Mouse (Mus musculus): ENCODE measurements around the gene Ulk4.
"Not testable (repeated sequence)": the region's sequence is repeated elsewhere in the genome, so short reads cannot be mapped to it uniquely, and the experiment has no call there.

Gene Ulk4

DNA sequence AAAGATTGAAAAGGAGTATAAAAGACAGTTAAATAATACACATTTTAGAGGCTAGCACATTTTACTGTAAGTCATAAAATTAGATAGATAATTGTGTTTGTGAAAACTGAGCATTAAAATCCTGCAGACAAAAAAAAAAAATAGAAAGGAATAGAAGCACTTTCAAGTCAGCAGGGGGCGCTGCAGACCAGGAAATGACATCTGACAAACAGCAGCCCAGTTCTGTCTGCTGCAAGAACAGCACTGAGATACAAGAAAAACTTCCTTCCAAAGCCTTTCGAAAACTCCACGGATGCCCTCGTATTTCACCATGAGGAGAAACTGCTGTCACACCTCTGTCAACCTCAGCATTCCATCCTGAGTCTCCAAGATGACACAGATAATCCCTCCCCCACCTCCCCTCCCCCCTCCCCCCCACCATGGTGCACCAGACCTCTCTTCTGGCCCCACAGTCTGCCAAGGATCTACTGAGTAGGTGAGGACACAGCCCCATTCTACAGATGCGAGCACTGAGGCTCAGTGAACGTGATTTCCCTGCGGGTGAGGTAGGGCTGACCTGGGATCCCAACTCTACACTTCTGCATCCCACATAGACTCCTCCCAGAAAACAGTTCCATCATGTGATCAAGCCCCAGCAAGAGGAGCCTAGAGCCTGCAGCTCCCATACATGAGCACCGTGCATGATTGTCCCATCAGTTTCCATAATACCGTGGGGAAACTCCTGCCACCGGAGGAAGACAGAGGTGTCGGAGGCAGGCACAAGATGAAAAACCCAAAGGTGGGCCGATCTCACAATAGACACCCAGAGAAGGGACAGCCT is 28.8 kb downstream of the Ulk4 start:
- DNase-seq: peak; percentile 94

DNA sequence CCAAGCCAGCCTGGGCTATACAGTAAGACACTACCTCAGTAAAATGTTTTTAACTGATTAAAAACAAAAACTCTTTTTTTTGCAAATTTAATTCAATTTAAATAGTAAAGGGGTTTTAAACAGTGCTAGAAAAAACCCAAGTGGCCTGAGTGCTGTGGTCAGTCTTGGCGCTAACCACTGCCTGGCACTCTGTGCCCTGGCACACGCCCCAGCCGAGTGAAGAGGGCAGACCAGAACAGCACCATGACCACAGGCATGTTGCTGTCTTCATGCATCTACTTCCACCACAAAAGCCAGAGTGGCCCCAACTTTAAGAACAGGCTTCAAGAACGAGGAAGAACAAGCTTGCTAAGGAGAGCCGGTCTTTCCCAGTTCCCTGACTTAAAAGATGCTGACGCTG is 29.9 kb downstream of the Ulk4 start:
- peak; percentile 6 for DNase-seq

DNA sequence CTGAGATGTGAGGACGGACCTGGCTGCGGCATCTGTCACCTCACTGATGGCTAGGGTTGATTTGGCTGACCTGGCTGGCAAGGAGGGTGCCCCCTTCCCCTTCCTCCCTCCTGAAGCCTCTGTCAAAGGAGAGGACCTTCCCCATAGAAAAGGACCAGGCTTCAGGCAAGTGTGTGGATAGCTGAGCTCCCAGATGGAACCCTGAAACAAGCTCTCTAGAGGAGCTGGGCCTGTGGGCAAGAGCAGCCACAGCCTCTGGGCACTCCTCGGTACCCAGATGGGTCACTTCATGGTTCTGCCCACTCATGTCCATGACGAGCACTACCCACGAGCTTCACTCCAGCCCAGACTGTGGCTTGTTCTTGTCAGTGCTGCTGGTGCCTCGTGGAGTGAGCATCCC is 34.7 kb downstream of the Ulk4 start:
- DNase-seq: no peak

DNA sequence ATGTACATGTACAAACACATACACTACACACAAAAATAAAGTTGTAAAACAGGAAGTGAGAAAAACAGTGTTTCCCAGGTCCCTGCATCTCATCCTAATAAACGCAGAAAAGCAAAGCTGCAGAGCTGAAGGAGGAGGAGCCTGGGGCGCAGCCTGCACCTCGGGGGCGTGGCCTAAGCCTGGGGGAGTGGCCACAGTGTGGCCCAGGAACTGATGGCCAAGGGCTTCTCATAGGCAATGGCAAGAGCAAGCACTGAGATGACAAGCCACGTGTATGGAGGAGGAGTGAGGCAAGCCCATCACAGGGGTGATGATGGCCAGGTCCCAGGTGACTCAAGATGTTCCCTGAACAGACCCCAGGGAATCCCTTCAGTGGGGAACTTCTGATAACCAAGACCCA is 35.2 kb downstream of the Ulk4 start:
- peak; percentile 62 for DNase-seq

DNA sequence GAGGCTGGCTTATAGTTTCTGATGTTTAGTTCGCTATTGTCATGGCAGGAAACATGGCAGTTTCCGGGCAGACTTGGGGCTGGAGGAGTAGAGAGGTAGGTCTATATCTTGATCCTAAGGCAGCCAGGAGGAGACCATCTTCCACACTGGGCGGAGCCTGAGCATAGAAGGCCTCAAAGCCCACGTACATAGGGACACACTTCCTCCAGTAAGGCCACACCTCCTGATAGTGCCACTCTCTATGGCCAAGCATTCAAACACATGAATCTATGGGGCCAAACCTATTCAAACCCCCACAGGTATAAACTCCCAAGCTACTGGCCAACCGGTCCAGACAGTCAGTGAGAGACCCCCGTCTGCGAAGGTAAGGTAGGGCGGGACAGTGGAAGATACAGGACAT is 35.6 kb downstream of the Ulk4 start:
- DNase-seq: no peak

DNA sequence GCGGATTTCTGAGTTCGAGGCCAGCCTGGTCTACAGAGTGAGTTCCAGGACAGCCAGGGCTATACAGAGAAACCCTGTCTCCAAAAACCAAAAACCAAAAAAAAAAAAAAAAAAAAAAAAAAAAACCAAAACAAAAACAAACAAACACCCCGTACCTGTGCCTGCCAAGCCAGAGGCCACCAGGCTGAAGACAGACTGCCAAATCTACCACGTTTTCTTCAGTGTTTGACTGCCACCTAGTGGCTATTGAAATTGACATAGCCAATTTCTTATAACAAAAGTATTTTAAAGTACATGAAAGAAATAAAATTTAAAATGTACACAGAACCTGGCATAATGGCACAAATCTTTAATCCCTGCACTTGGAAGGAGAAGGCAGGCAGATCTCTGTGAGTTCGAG is 36.8 kb downstream of the Ulk4 start:
- peak; percentile 40 for DNase-seq

DNA sequence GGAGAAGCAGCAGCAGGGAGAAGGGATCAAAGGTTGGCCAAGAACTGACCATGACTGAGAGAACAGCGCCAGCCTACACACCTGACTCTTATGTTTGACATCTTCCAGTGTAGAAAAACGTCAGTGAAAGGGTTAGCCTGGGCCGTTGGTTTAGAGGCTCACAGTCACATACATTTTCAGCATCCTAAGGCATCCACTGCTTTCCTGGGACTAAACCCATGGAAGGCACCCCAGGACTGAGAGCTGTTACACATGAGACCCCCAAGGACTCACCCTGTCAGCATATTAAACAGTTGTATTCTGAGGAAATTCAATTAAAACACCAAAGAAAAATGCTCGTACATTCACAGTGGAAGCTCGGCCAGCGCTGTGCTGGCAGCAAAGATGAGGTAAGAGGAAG is 37.4 kb downstream of the Ulk4 start:
- DNase-seq: no peak

DNA sequence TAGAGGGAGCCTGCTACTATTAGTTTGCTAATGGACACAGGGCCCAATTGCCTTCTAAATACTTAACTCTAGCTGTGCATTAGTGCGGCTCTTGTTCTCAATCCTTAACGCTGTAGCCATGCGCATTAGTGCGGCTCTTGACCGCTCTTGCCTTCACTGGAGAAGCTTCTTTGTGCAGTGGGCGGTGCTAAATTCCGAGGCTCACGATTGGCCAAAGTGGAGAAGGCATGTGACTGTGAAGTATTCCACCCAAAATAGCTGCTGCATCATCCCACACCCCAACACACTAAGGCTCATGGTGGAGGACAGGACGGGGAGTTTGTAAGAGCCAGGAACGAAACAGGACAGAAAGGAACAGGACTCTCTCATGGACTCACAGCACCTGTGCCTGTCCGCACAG is 58.4 kb downstream of the Ulk4 start:
- no peak for DNase-seq

DNA sequence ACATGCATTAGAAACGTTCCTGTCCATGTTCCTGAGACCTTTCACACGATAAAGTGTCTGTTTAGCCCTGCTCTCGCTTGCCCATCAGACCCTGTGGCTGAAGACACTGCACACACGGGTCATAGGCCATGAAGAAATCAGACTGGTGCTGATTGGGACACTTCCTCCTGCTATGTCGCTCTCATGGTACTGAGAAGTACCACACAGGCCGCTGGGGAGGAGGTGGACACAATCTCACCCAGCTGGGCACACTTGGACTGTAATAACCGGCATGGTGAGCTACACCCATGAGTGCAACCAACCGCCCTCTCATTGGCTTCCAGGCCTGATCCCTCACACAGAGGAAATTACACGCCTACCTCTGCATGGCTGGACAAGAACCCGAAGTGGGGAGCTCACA is 58.8 kb downstream of the Ulk4 start:
- no peak for DNase-seq

DNA sequence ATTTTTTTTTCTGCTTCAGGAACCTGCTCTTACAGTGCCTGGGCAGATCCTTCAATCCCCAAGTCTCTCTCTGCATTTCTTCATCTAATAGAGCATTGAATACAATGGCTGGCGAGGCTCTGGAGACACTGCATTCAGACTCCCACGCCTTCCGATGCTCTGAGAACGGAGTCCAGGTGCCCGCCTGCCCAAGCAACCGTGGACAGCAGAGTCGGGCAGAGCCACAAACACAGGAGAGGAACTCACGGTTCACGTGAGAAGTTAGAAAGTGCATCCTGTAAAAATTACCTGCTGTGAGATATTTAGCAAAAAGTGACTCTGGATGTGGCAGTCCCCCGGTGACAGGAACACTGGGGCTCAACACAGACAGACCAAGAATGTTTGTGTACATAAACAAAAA is 59.3 kb downstream of the Ulk4 start:
- no peak for DNase-seq

DNA sequence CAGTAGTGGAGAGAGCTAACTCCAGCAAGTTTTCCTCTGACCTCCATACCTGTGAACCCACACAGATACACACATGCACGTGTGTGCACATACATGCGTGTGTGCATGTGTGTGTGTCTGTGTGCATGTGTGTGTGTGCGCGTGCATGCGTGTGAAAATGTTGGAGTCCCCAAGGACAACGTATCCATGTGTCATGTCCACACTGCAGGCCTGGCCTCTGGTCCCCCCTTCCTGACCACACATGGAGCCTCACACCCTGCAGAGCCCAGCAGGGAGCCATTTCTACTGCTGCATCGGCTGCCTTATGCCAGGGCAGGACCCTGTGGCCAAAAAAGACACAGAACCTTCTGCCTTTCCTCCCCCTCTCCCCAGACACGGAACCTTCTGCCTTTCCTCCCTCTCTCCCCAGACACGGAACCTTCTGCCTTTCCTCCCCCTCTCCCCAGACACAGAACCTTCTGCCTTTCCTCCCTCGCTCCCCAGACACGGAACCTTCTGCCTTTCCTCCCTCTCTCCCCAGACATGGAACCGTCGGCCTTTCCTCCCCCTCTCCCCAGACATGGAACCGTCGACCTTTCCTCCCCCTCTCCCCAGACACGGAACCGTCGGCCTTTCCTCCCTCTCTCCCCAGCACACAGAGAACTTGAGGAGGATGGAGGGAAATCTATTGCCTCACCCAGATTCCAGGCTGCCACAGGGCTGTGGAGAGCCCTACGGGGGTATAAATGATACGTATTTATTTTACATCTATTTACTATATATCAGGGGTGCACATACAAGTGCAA is 60.3 kb downstream of the Ulk4 start:
- DNase-seq: no peak

DNA sequence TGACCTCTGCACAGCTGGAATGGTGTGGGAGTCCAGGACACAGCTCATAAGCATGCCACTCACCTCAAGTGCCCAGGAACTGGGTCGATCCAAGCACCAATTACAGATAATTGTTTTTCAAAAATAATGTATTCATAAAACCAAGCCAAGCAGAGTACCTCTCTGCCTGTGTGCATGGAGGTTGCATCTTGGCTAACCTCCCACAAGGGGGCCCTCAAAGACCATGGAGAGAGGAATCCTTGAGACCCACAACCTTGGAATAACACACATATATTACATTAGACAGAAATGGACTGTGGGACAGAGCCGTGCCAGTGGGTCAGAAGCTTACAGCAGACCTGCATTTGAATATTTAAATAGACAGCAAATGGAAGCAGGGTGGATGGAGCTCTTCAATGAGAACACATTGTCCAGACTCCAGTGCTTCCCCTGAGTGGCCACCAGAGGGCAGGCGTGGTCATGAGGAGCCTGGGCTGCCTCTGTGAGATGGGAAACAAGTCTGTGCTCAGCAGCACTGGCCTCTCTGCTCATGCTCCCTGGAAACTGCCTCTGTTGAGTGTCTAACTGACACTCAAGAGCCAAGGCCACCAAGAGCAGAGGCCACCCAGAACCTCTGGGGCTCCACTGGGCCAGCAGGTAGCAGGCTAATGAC is 61.5 kb downstream of the Ulk4 start:
- DNase-seq: peak; percentile 85

DNA sequence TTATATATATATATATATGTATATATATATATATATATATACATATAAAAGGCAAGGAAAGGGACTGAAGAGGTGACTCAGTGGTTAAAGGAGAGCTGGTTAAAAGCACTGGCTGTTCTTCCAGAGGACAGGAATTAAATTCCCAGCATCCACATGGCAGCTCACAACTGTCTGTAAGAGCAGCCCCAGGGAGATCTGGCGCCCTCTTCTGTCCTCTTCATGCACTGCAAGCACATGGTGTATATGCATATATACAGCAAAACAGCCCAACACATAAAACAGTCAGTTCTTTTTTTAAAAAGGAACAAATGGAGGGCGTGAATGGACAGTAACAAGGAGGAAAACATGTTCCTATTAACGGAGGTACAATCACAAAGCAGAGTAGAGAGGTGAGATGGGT is 64.7 kb downstream of the Ulk4 start:
- peak; percentile 68 for DNase-seq

DNA sequence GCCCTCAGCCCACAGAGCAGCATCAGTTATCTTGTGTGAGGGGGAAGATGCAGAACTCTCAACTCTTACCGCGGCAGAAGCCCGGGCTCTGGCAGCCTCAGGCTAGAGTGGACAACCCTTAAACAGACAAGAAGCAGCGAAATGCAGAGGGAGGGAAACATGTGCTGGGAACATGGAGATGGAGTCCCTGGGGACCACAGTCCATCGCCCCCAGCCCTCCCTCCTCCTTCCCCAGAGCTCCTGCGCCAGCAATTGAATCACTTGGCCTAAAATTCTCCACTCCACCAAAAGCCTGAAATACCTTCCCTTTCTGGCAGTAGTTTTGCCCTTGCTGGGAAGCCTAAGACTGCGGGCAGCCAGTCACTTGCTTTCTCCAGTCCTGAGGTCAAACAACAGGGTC is 72.0 kb downstream of the Ulk4 start:
- no peak for DNase-seq

DNA sequence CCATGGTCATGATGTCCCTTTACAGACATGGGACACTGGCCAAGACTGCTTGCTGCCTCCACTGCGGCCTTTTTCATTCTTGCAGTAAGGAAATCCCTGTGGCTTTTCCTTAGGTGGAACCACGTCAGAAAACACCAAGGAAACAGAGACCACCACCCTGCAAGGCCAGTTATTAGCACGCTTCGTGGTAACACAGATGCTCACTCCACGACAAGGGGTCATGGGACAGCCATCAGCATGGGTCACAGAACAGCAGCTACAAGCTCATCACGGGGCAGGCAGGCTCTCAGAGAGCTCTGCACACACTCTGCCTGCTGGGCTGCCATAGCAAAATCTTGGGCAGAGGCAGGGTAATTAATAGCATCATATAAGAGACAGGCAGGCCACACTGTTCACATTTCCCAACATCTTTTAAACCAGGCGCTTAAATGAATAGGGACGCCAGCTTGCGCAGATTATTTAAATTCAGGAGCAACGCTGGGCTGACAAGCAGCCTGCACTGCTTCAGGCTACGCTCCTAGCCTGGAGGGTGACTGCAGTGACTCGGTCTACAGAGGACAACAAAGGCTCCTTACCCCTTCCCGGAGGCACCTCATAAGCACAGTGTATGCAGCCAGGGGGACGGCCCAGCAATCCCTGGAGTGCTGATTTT is 72.7 kb downstream of the Ulk4 start:
- no peak for DNase-seq

DNA sequence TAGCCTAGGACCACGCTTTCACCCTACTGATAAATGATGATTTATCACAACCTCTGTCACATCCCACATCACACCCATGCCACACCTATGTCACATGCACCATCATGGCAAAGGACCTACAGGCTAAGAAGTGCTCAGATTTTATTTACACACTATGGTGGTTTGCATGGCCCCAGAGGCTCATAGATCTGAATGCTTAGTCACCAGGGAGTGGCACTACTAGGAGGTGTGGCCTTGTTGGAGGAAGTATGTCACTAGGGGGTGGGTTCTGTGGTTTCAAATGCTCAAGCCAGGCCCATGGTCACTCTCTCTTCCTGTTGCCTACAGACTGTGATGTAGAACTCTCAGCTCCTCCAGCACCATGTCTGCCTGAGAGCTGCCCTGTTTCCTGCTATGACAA is 73.3 kb downstream of the Ulk4 start:
- DNase-seq: no peak

DNA sequence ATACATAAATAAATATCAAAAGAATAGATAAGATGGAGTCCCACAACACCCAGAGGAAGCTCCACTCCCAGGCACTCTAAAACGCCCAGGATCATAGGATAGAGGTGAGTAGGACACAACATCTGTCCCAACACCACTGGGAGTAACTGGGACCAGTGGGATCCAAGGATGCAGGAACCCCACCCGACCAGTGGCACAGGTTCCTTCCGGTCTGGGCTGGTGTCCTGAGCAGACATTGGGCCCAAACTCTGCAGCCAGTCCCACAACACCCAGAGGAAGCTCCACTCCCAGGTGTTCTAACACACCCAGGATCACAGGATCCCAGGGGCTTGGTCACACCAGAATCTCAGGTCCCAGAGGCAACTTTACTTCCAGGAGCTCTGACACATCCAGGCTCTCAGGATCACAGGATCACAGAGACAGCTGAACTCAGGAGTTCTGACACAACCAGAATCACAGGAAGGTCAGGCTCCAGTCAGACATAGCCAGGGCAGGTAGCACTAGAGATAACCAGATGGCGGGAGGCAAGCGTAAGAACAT is 77.8 kb downstream of the Ulk4 start:
- DNase-seq: not testable (repeated sequence)

DNA sequence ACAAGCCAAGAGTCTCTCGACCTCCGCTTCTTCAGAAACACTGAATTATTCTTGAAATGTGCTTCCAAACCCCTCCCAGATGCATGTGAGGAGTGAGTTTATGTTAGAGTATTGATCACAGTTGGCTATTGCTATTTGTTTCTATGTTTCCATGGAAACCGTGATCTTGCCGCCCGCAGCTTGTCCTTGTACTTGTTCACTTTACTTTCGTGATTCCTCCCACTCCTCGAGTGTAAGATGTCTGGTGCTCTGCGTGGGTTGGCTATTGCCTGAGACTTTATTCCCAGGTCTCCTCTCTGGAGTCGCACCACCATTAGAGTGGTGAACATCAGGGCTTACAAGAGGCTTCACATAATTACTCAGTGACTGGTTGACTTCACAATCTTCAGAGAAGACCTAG is 80.5 kb downstream of the Ulk4 start:
- DNase-seq: no peak

DNA sequence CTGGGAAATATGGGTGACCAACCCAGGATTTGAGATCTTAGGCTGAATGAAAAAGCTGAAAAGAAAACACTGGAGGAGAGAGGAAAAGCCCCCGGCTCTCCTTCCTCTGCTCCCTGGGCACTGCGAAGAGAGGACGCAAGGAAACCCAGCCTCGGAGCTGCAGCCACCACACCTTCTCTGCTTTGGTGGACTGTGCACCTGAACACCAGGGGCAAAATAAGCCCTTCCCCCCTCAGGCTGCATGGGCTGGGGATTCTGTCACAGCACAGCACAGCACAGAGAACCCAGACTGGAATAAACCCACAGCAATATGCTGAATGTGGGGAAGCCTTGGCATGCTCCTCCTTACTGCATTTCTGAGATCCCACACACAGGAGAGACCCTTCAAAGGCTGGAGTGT is 81.9 kb downstream of the Ulk4 start:
- DNase-seq: peak; percentile 1

DNA sequence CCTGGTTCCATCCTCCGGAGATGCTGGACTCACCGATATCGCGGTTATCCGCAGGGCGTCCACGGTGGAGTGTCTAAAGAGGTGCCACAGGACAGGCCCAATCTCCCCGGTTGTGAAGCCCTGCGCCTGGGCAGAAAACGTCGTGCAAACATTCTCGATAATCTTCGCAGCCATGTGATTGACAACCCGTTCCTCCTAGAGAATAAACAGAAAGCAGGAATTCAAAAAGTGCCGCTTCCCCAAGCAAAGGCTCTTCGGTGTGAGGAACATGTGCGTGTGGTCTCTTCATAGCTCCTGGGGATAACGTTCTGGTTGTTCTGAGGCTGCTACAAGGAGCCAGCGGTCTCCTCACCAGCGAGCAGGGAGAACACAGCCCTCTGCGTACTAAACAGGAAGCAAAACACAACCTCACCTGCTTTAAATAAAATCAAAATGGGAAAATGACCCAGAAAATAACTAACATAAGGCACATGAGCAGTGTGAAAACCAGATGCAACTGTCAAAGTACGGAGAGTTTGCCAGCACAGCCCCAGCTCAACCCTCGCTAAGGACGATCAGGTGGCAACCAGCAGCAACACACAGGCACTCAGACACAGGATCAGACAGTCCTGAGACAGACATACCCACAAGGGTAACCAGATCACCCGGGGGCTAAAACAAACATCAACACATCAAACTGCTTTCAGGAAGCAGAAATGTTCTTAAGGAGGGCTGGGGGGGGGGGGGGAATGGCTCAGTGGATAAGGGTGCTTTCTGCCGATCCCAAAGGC is 84.2 kb downstream of the Ulk4 start:
- DNase-seq: peak; percentile 3

DNA sequence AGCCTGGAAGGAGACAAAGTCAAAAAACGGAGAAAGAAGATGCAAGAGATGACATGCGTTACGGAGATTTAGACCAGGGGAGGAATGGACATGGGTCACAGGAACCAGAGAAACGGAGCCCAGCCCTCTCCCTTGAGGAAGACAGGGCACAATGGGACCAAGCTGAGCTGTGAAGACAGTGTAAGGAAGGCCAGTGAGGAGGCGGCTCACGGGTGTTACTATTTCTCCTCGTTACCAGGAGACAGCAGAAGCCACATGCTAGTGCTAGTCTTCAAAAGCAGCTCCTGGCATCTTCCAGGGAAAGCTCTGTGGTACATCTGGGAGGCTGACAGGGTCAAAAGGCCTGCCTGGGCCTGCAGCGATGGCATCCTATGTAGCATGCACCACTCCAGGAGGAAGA is 89.2 kb downstream of the Ulk4 start:
- DNase-seq: no peak

DNA sequence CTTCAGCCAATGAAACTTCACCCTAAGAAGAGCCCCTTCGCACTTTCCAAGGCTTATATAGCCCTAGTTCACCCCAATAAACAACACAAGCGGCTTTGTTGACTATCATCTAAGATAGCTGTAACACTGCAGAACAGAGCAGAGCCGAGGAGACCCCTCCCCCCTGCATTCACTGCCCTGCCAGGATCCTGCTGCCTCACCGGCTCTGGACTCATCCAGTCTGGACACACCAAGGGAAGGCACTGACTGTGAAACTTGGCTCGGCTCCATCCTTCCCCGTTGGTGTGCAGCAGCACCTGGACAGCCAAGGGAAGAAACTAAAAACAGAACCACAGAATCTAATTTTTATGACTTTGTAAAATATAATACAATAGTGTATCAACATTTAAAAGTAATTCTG is 91.2 kb downstream of the Ulk4 start:
- DNase-seq: peak; percentile 3
